Mouse (Mus musculus) bone marrow macrophage, adult 2 months (primary cell): ENCODE data around the gene Mcoln1. TPM values are rescaled to one million over a fixed set of nuclear protein-coding genes. Genes with fewer than 3 reads are reported as not detected.

Source experiments
- H3K27ac ChIP-seq: 2 replicates; pipeline ENCODE4 v1.5.1; 2012; ENCODE audit warnings: low read depth, low read length; ENCODE audit not compliant: insufficient read depth
- H3K4me1 ChIP-seq: 2 replicates; pipeline ENCODE4 v1.6.1; 2012; ENCODE audit warnings: low read length; ENCODE audit not compliant: control insufficient read depth, insufficient read depth
- H3K4me3 ChIP-seq: 2 replicates; pipeline ENCODE4 v1.5.1; 2012; ENCODE audit warnings: mild to moderate bottlenecking, low read length, moderate library complexity; ENCODE audit not compliant: insufficient read depth
- CTCF ChIP-seq: IDR thresholded peaks from 2 replicates; pipeline ENCODE4 v1.5.1; 2012; ENCODE audit warnings: low read depth, mild to moderate bottlenecking, low read length, moderate library complexity
- POLR2A ChIP-seq: IDR thresholded peaks from 2 replicates; pipeline ENCODE4 v1.6.1; 2012; ENCODE audit warnings: mild to moderate bottlenecking, low read depth, low read length, borderline replicate concordance
- polyA plus RNA-seq: library from polyadenylated mRNA; stranded (reverse); fragments of >200 nt; gene quantifications from 2 replicates; pipeline ENCODE4 v1.2.4, GENCODE M21; 2012; ENCODE audit not compliant: missing spikeins, insufficient read depth, insufficient read length

Mcoln1 gene
- polyA plus RNA-seq, 1 experiment = 112 TPM

- Histone ChIP-seq H3K4me1 (peaks cover 2% of the 10 kb centered on the region; the same call in 1 of the 2 replicates), H3K27ac (no peak overlapping the region), H3K4me3 (peak overlapping the region; percentile 31)
- TF ChIP-seq POLR2A (no peak), CTCF (no peak)
These were observed 24.4 kb upstream of the Mcoln1 start for GRCm38 (mm10) chr8:3475715-3476429.

GRCm38 (mm10) chr8:3480221-3480785 is 20.0 kb upstream of the Mcoln1 start:
- Histone ChIP-seq H3K4me1 (peaks cover 7% of the 10 kb centered on the region), H3K27ac (no peak overlapping the region), H3K4me3 (no peak overlapping the region)
- TF ChIP-seq CTCF (no peak), POLR2A (no peak)

GRCm38 (mm10) chr8:3481605-3482004 is 18.7 kb upstream of the Mcoln1 start:
- TF ChIP-seq POLR2A = no peak
- no peak for TF ChIP-seq CTCF
- Histone ChIP-seq H3K27ac (no peak overlapping the region), H3K4me3 (peak overlapping the region; percentile 21; the same call in 1 of the 2 replicates), H3K4me1 (peaks cover 5% of the 10 kb centered on the region)

GRCm38 (mm10) chr8:3482240-3482740 is 18.0 kb upstream of the Mcoln1 start:
- Histone ChIP-seq H3K27ac (no peak overlapping the region), H3K4me3 (no peak overlapping the region), H3K4me1 (peaks cover 5% of the 10 kb centered on the region)
- TF ChIP-seq POLR2A (no peak), CTCF (no peak)

- Histone ChIP-seq H3K27ac (no peak overlapping the region), H3K4me3 (no peak overlapping the region), H3K4me1 (peaks cover 5% of the 10 kb centered on the region)
- TF ChIP-seq POLR2A (no peak), CTCF (no peak)
These were observed 16.7 kb upstream of the Mcoln1 start for GRCm38 (mm10) chr8:3483546-3483945.

- TF ChIP-seq POLR2A = no peak
- Histone ChIP-seq H3K27ac (no peak overlapping the region), H3K4me3 (no peak overlapping the region), H3K4me1 (peaks cover 5% of the 10 kb centered on the region)
These were observed 15.1 kb upstream of the Mcoln1 start for GRCm38 (mm10) chr8:3485192-3485591.

- TF ChIP-seq CTCF (no peak), POLR2A (no peak)
- peak within 1 kb of the TSS; percentile 90 for H3K4me3 ChIP-seq
- no peak within 1 kb of the TSS for H3K27ac ChIP-seq
These were observed 7.1 kb upstream of the Mcoln1 start, which contains the start of gene Zfp358 for GRCm38 (mm10) chr8:3492901-3493844. TSS of gene Zfp358 (plus strand) at chr8:3493138.

GRCm38 (mm10) chr8:3493845-3494208 is 6.4 kb upstream of the Mcoln1 start:
- TF ChIP-seq CTCF = no peak
- TF ChIP-seq POLR2A = no peak
- H3K4me3 ChIP-seq = peak overlapping the region; percentile 90

More at GRCm38 (mm10) chr8:3492901-3493844, 7.1 kb upstream of the Mcoln1 start, which contains the start of gene Zfp358:
- peaks cover 4% of the 10 kb centered on the region for H3K4me1 ChIP-seq

GRCm38 (mm10) chr8:3495578-3496427 is 4.5 kb upstream of the Mcoln1 start:
- Histone ChIP-seq H3K27ac (no peak overlapping the region), H3K4me1 (peaks cover 7% of the 10 kb centered on the region), H3K4me3 (no peak overlapping the region)
- TF ChIP-seq CTCF (no peak), POLR2A (no peak)

More at GRCm38 (mm10) chr8:3493845-3494208, 6.4 kb upstream of the Mcoln1 start:
- Histone ChIP-seq H3K27ac (no peak overlapping the region), H3K4me1 (peaks cover 4% of the 10 kb centered on the region)

- Histone ChIP-seq H3K4me1 (peaks cover 11% of the 10 kb centered on the region), H3K4me3 (no peak overlapping the region), H3K27ac (no peak overlapping the region)
- TF ChIP-seq CTCF (no peak), POLR2A (no peak)
These were observed 3.9 kb upstream of the Mcoln1 start for GRCm38 (mm10) chr8:3496428-3496748.
